Mouse (Mus musculus): ENCODE measurements around the gene Nedd9. TPM values are rescaled to one million over a fixed set of nuclear protein-coding genes. Genes with fewer than 3 reads are reported as not detected.

The Nedd9 gene
- polyA plus RNA-seq, 1 experiment from 2014 or later, result 30.7 TPM

GRCm38 (mm10) chr13:41418198-41418869 is 68.8 kb downstream of the Nedd9 start:
- Histone ChIP-seq H3K27ac (no peak overlapping the region), H3K9me3 (no peaks in the 10 kb centered on the region), H3K4me3 (no peak overlapping the region), H3K4me2 (replicated peaks) (no peak overlapping the region), H3K36me3 (no peaks in the 10 kb centered on the region), H3K9ac (no peak overlapping the region), H3K27me3 (replicated peaks) (no peaks in the 10 kb centered on the region), H3K4me1 (peaks cover 15% of the 10 kb centered on the region)
- ATAC-seq (ENCODE audit: low FRiP score, low read depth), result no peak
- WGBS, result 88% methylated on average over 13 of the region's 13 CpGs

- ATAC-seq (ENCODE audit: low FRiP score, low read depth), result peak; percentile 97
- Histone ChIP-seq H3K36me3 (no peaks in the 10 kb centered on the region), H3K9ac (no peak overlapping the region), H3K4me2 (replicated peaks) (0 out of 2 replicates have a peak overlapping the region, but pooled peaks have one; percentile 2), H3K9me3 (no peaks in the 10 kb centered on the region), H3K4me3 (no peak overlapping the region), H3K4me1 (peaks cover 15% of the 10 kb centered on the region), H3K27me3 (replicated peaks) (no peaks in the 10 kb centered on the region), H3K27ac (no peak overlapping the region)
- WGBS, result 38% methylated on average over 11 of the region's 11 CpGs
Observed at GRCm38 (mm10) chr13:41416065-41417016, 70.8 kb downstream of the Nedd9 start.

GRCm38 (mm10) chr13:41410191-41411074 is 76.7 kb downstream of the Nedd9 start:
- no peak overlapping the region for H3K27ac ChIP-seq
- H3K4me2 ChIP-seq (replicated peaks), result no peak overlapping the region
- H3K27me3 ChIP-seq (replicated peaks), result no peaks in the 10 kb centered on the region
- no peaks in the 10 kb centered on the region for H3K9me3 ChIP-seq
- 80% methylated on average over 13 of the region's 13 CpGs for WGBS
- no peak overlapping the region for H3K9ac ChIP-seq
- no peak overlapping the region for H3K4me3 ChIP-seq
- ATAC-seq (ENCODE audit: low FRiP score, low read depth), result no peak
- H3K36me3 ChIP-seq, result no peaks in the 10 kb centered on the region
- H3K4me1 ChIP-seq, result 0 out of 2 replicates have a peak, but pooled peaks cover 2% of the 10 kb centered on the region

DNA sequence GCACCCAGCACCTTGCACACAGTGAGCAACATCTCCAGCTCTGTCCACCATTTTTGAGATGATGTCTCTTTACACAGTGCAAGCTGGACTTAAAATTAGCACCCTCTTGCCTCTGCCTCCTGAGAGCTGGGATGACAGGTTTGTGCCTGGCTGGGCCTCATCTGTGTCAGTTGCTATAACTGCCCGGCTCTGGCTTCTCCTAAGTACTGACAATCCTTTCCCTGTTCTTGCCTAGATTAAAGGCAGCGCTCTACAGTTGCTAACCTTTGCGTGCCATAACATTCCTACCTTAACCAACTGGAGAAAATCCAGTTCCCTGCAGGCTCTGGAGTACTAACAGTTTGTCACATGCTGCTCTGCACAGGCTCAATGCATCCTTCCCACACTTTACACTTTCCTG is 77.9 kb downstream of the Nedd9 start:
- Histone ChIP-seq H3K9me3 (no peaks in the 10 kb centered on the region), H3K4me1 (no peaks in the 10 kb centered on the region), H3K4me2 (replicated peaks) (no peak overlapping the region), H3K4me3 (no peak overlapping the region), H3K27ac (no peak overlapping the region), H3K9ac (no peak overlapping the region), H3K36me3 (no peaks in the 10 kb centered on the region), H3K27me3 (replicated peaks) (no peaks in the 10 kb centered on the region)
- no peak for ATAC-seq (ENCODE audit: low FRiP score, low read depth)
- WGBS, result 91% methylated on average over 3 of the region's 3 CpGs

GRCm38 (mm10) chr13:41408374-41408952 is 78.7 kb downstream of the Nedd9 start:
- WGBS, result 84% methylated on average over 10 of the region's 10 CpGs
- Histone ChIP-seq H3K36me3 (no peaks in the 10 kb centered on the region), H3K27me3 (replicated peaks) (no peaks in the 10 kb centered on the region), H3K4me1 (no peaks in the 10 kb centered on the region), H3K4me3 (no peak overlapping the region), H3K4me2 (replicated peaks) (no peak overlapping the region), H3K27ac (no peak overlapping the region), H3K9me3 (no peaks in the 10 kb centered on the region), H3K9ac (no peak overlapping the region)
- ATAC-seq (ENCODE audit: low FRiP score, low read depth), result no peak

- peaks cover 13% of the 10 kb centered on the region for H3K4me1 ChIP-seq
- no peaks in the 10 kb centered on the region for H3K27me3 ChIP-seq (replicated peaks)
- ATAC-seq (ENCODE audit: low FRiP score, low read depth), result no peak
- H3K27ac ChIP-seq, result no peak overlapping the region
- H3K4me3 ChIP-seq, result no peak overlapping the region
- no peaks in the 10 kb centered on the region for H3K9me3 ChIP-seq
- no peak overlapping the region for H3K4me2 ChIP-seq (replicated peaks)
- WGBS, result 92% methylated on average over 5 of the region's 5 CpGs
- no peaks in the 10 kb centered on the region for H3K36me3 ChIP-seq
- no peak overlapping the region for H3K9ac ChIP-seq
Observed at GRCm38 (mm10) chr13:41405009-41405408, 82.2 kb downstream of the Nedd9 start.

DNA sequence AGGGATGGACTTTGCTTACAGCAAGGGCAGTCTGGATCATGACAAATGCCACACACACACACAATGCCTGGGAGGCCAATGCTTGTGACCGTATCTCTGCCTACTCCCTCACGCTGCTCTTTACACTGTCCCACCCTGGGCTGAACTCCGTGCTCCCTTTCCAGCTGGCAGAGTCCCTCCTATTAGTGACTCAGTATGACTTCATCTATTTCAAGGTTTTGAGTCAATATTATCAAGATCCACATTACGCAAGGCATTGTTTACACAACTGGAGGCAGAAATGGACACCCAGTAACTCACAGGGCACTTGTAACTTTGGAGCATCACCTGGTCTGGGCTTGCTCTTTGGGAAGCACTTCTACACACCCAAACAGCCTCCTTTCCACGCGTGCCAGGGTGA is 83.3 kb downstream of the Nedd9 start:
- H3K27ac ChIP-seq, result no peak overlapping the region
- no peak overlapping the region for H3K4me3 ChIP-seq
- peaks cover 13% of the 10 kb centered on the region for H3K4me1 ChIP-seq
- 79% methylated on average over 6 of the region's 6 CpGs for WGBS
- no peak overlapping the region for H3K9ac ChIP-seq
- H3K4me2 ChIP-seq (replicated peaks), result no peak overlapping the region
- H3K9me3 ChIP-seq, result no peaks in the 10 kb centered on the region
- no peaks in the 10 kb centered on the region for H3K36me3 ChIP-seq
- ATAC-seq (ENCODE audit: low FRiP score, low read depth), result no peak
- H3K27me3 ChIP-seq (replicated peaks), result no peaks in the 10 kb centered on the region

DNA sequence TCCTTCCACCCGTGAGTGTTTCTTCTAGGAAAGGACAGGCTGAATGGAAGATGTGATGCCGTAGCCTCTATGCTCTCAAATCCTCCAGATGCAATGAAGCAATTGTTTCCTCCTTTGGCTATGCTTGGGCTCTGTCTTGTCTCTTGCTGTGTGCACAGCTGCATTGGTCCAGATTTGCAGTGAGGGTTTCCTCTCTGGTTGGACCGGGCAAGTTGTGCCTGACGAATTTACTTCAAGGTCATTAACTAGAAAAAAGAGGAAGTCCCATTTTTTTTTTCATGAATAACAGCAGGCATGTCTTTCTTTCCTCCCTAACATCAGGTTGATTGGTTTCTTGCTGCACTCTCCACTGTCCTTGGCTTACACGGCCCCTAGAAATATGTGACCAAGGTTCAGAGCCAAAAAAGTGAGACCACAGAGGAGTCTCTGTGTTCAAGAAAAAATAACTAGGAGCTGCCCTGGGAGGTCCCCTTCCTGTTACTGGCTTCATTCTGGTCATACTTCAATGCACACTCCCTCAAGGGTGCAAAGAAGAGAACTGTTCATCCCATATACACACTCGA is 84.6 kb downstream of the Nedd9 start:
- no peak overlapping the region for H3K9ac ChIP-seq
- no peak overlapping the region for H3K27ac ChIP-seq
- no peaks in the 10 kb centered on the region for H3K27me3 ChIP-seq (replicated peaks)
- H3K4me2 ChIP-seq (replicated peaks), result peak overlapping the region; percentile 9; the same call in 1 of the 2 replicates
- no peaks in the 10 kb centered on the region for H3K36me3 ChIP-seq
- H3K9me3 ChIP-seq, result no peaks in the 10 kb centered on the region
- WGBS, result 18% methylated on average over 6 of the region's 6 CpGs
- no peak overlapping the region for H3K4me3 ChIP-seq
- H3K4me1 ChIP-seq, result peaks cover 13% of the 10 kb centered on the region
- ATAC-seq (ENCODE audit: low FRiP score, low read depth), result peak; percentile 61; the same call in 1 of the 2 replicates

GRCm38 (mm10) chr13:41401775-41402174 is 85.4 kb downstream of the Nedd9 start:
- WGBS, result 27% methylated on average over 6 of the region's 6 CpGs
- Histone ChIP-seq H3K4me2 (replicated peaks) (peak overlapping the region; percentile 19; the same call in 1 of the 2 replicates), H3K27me3 (replicated peaks) (no peaks in the 10 kb centered on the region), H3K9ac (no peak overlapping the region), H3K36me3 (no peaks in the 10 kb centered on the region), H3K4me3 (no peak overlapping the region), H3K27ac (no peak overlapping the region), H3K4me1 (peaks cover 13% of the 10 kb centered on the region), H3K9me3 (no peaks in the 10 kb centered on the region)
- ATAC-seq (ENCODE audit: low FRiP score, low read depth), result peak; percentile 93

DNA sequence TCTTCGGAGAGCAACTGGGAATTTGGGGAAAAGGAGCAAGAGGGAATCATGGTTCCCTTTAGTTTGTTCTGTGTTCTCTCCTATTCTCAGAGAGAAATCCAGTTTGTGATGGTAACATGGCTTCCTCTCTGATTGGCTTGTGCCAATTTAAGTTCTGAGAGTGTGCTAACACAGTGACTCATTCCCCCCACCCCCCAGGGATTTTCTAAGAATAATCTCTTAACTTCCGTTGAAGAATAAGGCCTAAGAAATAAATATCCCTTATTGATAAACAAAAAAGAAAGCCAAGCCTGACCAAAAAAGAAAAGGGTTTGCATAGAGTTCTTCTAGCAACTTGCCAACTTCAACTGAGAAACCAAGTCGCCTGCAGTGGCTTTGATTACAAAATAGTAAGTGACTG is 86.9 kb downstream of the Nedd9 start:
- H3K9me3 ChIP-seq, result no peaks in the 10 kb centered on the region
- H3K4me3 ChIP-seq, result no peak overlapping the region
- peaks cover 13% of the 10 kb centered on the region for H3K4me1 ChIP-seq
- no peak overlapping the region for H3K27ac ChIP-seq
- no peak overlapping the region for H3K4me2 ChIP-seq (replicated peaks)
- ATAC-seq (ENCODE audit: low FRiP score, low read depth), result no peak
- no peaks in the 10 kb centered on the region for H3K36me3 ChIP-seq
- H3K27me3 ChIP-seq (replicated peaks), result no peaks in the 10 kb centered on the region
- WGBS, result 84% methylated on average over 3 of the region's 3 CpGs
- no peak overlapping the region for H3K9ac ChIP-seq

DNA sequence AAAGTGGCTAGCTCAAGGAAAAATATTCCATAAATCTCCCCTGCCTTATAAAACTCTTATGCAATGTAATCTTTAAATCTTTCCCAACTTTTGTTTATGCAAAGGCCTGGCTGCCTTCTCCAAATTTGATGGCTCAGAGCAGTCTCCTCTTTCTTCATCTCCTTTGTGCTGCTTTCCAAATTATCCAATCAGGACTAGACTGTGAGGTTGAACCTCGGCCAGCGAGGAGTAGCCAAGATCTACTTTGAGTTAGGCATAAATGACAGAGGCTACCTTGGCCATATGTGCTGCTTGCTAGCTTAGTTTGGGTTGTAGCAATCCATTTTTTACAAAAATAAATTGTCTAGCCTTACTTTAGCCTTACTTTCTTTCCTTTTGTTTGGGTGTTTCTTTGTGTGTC is 95.0 kb downstream of the Nedd9 start:
- H3K36me3 ChIP-seq, result no peaks in the 10 kb centered on the region
- no peaks in the 10 kb centered on the region for H3K4me1 ChIP-seq
- H3K9me3 ChIP-seq, result no peaks in the 10 kb centered on the region
- H3K4me3 ChIP-seq, result no peak overlapping the region
- 91% methylated on average over 2 of the region's 2 CpGs for WGBS
- no peak overlapping the region for H3K4me2 ChIP-seq (replicated peaks)
- H3K27me3 ChIP-seq (replicated peaks), result no peaks in the 10 kb centered on the region
- H3K9ac ChIP-seq, result no peak overlapping the region
- no peak overlapping the region for H3K27ac ChIP-seq
- ATAC-seq (ENCODE audit: low FRiP score, low read depth), result no peak

All from neural tube, embryonic 12.5 days (tissue).